Mouse (Mus musculus) gastrocnemius, adult 2 months (tissue): ENCODE results near the gene Epas1. TPM values are rescaled to one million over a fixed set of nuclear protein-coding genes. Genes with fewer than 3 reads are reported as not detected.

Experiments used
- DNase-seq: peaks from one replicate; pipeline ENCODE4 v3.0.0; 2022
- H3K27ac ChIP-seq: fragments of 200-600 bp; 2 replicates; pipeline ENCODE4 v1.8.1; 2022; ENCODE audit warnings: mild to moderate bottlenecking
- H3K4me3 ChIP-seq: fragments of 200-600 bp; 2 replicates; pipeline ENCODE4 v1.8.1; 2022; ENCODE audit warnings: mild to moderate bottlenecking, moderate library complexity
- CTCF ChIP-seq: fragments of 200-600 bp; IDR thresholded peaks from 2 replicates; pipeline ENCODE4 v1.8.1; 2022; ENCODE audit warnings: antibody characterized with exemption, mild to moderate bottlenecking, moderate library complexity
- intact Hi-C: fragments of 180-260 bp; cut with DNase I; formaldehyde crosslinking; loops from one replicate; pipeline ENCODE4 v1.15.1; 2025
- total RNA-seq, 2 experiments: library from RNA; stranded (reverse); gene quantifications; 2 replicates each; pipeline ENCODE4 v1.2.3; 2021

The Epas1 gene
- total RNA-seq, 2 experiments from 2014 or later, result 96.6 to 127 TPM

DNA sequence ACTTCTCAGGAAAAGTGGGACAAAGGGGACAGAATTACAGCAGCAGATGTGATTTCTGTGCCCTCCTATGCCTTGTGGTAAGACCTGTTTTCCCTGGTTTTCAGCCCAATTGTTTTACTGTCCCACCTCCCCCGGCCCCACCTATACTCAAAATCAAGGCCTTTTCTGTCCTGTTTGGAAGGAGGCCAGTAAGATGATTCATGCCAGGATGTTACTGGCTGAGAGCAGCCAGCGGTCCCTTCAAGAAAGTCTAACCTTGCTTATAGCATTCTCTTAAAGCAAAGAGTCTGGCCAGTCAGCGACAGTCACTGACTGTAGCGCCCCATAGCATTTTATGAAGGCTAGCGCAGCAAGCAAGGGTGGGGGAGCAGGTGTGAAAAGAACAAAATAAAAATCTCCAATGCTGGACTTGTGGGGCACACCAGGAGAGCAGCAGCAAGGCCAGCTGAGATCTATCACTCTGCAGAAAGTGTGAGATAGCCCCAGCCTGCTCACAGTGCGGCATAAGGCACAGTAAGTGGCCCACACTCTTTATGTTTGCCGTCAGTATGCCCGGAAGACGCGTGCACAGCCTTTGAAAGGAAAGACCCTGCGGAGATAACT, 47.8 kb downstream of the Epas1 start:
- H3K4me3 ChIP-seq, result peak overlapping the region; percentile 50

DNA sequence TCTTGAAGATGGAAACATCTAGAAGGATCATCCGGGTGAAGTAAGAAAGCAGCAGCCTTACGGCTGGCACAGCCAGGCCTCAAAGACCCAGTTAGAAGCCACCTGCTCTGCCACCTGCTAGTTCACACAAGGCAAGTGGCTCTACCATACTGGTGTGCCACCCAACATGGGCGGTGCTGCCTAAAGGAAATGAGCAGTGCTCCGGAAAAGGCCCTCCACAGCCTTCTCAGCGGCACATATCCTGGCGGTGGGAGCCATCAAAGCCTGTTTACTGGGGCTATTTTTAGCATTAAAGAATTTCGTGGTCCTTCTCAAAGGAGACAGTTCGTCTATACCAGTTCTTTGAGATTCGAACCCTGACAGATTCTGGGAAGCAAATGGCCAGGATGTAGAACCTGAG, 48.4 kb downstream of the Epas1 start:
- Histone ChIP-seq H3K27ac (peak overlapping the region; percentile 89), H3K4me3 (peak overlapping the region; percentile 50)
- DNase-seq, result peak; percentile 48
- TF ChIP-seq CTCF, result no peak
- intact Hi-C loops, result loop anchor here (2.0 kb wide), 2 partner anchors 49 to 265 kb away; partner anchors contain the start of gene Epas1

More for the DNA sequence above, 47.8 kb downstream of the Epas1 start:
- DNase-seq, result no peak
- intact Hi-C loops, result no loop called here
- H3K27ac ChIP-seq, result peak overlapping the region; percentile 89
- no peak for TF ChIP-seq CTCF

DNA sequence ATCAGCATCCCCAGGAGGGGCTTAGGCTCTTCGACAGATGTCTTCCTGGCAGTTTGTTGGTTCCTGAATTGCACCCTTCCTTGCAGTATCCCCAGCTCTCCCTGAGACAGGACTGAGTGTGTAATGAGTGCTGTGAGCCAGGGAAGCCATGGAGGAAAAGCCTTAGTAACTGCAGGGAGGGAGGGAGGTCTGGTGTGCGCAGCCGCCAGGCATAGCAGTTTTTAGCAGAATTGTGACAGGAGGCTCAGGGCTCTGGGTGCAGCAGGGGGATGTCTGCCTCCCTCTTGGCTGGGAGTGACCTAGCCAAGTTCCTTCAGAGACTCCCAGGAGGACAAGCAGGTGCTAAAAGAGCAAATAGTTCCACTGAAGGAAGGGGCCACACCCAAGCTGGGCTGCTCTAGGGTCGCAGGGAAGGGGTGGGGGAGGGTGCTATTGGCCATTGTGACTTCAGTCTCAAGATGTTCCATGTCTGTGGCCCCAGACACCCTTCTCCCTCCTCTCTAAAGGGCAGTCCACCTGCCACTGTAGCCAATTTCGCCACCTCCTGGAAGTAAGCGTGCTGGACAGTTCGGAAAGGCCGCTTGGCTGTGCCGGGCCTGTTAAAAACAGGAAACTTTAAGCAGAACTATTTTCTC, 49.0 kb downstream of the Epas1 start:
- H3K27ac ChIP-seq, result peak overlapping the region; percentile 89
- TF ChIP-seq CTCF, result peak; percentile 80
- peak overlapping the region; percentile 50 for H3K4me3 ChIP-seq
- intact Hi-C loops, result loop anchor here (2.0 kb wide), 2 partner anchors 50 to 266 kb away; partner anchors contain the start of gene Epas1
- DNase-seq, result peak; percentile 76

DNA sequence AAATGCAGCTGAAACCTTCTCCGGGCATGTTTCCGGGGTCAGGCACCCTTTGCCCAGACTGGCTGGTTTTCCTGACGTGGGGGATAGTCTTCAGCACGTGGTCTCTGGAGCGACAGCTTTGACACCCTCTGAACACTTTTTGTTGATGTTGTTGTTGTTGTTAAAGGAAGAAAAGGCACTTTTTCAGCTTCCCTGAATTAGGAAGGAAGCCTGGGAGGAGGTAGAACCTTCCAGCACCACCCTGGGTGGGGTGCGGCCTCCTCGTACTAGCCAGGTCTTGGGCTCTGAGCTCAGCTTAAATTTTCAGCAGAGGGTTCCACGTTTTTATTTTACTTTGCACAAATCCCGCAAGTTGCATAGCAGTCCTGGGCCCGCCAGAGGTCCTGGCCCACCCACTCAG, 49.6 kb downstream of the Epas1 start:
- no peak for TF ChIP-seq CTCF
- Histone ChIP-seq H3K4me3 (peak overlapping the region; percentile 50), H3K27ac (peak overlapping the region; percentile 89)
- intact Hi-C loops, result loop anchor here (2.0 kb wide), 2 partner anchors 50 to 266 kb away; partner anchors contain the start of gene Epas1
- DNase-seq, result no peak

DNA sequence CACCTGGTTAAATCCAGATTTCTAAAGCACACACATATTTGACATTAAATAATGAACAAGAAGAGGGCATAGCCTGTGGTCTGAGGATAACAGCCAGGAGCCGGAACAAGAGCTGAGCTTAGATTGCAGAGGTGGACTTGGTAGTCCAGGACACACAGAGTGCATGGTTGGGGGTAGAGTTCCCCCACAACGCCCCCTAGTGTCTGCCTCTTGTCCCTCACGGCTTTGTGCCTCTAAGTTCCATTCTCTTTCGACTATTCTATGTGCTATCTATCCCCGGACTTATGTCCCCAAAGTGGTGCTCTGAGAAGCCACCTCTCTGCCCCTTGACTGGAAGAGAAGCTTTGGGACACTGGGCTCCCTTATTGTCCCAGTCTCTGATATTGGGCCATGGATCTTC, 50.2 kb downstream of the Epas1 start:
- Histone ChIP-seq H3K27ac (peak overlapping the region; percentile 89), H3K4me3 (no peak overlapping the region)
- DNase-seq, result no peak
- peak; percentile 56 for TF ChIP-seq CTCF
- intact Hi-C loops, result loop anchor here (2.0 kb wide), 2 partner anchors 51 to 267 kb away; partner anchors contain the start of gene Epas1

DNA sequence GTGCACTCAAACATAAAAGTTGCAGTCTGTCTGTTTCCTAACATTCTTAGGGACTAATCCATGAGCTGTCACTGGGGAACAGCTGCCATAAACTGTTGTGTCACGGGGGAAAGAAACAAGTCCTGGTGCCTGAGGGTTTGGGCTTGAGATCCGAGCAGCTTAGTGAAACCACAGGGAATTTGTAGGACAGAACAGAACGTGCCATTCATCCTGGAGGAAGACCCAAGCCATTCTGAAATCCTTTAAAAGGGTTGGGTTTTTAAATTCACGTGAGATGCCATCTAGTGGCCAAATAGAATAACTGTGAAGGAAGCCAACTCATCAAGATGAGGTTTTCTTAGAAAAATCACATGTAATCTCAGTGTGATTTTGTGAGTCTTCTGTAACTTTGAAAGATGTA, 58.5 kb downstream of the Epas1 start:
- TF ChIP-seq CTCF, result peak; percentile 75
- Histone ChIP-seq H3K4me3 (no peak overlapping the region), H3K27ac (peak overlapping the region; percentile 56)
- intact Hi-C loops, result loop anchor here (5.0 kb wide), 3 partner anchors 95 to 330 kb away; no protein-coding TSS in a partner anchor
- no peak for DNase-seq

DNA sequence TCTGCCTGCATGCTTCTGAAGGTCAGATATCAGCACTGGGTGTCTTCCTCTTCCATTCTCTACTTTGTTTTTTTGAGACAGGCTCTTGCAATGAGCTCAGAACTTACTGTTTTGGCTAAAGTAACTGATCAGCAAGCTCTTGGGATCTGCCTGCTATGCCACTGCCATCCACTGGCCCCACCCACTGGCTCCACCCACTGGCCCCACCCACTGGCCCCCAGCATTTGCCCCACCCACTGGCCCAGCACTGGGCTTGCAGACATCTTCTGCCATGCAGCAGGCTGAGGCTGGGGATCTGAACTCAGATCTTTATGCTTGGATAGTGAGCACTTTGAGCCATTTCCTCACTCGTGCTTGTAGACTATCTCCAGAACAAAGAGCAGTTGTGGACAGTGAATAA, 60.8 kb downstream of the Epas1 start:
- Histone ChIP-seq H3K27ac (peak overlapping the region; percentile 35; the same call in 1 of the 2 replicates), H3K4me3 (no peak overlapping the region)
- intact Hi-C loops, result loop anchor here (5.0 kb wide), 3 partner anchors 93 to 332 kb away; no protein-coding TSS in a partner anchor
- no peak for TF ChIP-seq CTCF
- peak; percentile 50 for DNase-seq

DNA sequence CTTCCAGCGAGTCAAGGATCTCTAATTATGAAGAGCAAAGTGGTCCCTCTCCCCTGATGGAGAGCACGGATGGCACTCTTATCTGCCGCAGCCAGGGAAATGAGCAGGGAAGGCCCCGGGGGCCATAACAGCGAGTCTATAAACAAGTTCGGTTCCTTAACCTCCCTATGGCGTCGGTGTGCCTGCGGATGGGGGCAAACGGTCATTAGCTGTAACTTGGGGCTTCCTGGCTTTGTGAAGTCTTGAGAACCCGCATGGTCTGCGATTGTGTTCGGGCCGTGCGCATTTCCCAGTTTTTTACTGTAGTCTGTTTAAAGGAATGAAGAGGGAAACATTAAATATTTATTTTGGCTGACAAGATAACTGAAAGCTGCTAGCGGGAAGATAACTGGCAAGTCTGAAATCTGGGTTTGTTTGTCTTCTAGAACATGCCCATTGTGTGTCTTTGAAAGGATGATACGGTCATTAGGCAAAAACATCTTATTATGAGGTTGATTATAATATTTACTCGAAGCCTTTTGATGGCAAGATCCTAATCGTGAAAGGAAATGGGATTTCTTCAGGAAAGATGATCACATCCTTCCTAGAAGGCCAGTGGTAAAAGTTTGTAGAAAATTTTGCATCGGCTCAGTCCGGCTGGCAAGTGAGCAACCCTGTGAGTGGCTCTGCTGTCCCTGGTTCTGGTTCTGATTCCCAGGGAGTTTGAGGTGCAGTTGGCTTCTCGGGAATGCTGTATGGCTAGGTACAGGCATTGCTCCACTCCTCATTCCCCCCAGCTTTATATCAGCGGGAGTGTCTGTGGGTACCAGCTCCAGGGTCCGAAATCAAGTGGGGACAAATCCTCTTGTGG, 61.7 kb downstream of the Epas1 start:
- intact Hi-C loops, result no loop called here
- no peak for DNase-seq
- H3K27ac ChIP-seq, result no peak overlapping the region
- H3K4me3 ChIP-seq, result no peak overlapping the region
- no peak for TF ChIP-seq CTCF

DNA sequence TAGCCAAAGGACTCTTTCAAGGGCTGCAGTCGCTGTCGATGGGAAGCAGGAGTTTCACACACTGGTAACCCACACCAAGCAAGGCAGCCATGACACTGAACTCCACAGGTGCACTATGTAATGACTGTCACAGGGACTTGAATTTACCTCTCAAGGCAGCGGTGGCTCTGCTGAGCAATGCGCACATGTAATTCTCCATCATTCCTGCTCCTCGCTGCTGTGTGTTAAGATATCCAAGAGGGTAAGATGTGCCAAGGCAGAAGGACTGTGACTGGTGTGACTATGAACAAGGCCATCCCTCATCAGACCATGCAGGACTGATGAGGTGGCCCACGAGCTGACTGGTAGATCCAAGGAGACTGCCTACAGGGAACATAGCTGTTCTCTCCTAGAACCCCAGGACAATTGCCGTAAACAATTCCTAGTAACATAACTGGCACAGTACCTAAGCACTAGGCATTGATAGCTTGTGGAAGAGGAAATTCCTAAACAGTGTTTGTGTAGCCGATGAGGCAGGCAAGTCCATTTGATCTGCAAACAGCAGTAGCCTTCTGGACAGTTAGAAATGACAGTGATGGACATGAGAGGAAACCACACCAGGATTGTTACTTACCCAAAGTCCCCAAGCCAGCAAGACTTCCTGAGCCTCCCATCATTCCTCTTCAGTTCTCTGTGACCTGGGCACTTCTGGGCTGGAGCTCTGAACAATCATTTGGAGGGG, 68.7 kb downstream of the Epas1 start:
- no peak overlapping the region for H3K4me3 ChIP-seq
- no peak for TF ChIP-seq CTCF
- no peak for DNase-seq
- H3K27ac ChIP-seq, result no peak overlapping the region
- intact Hi-C loops, result no loop called here

DNA sequence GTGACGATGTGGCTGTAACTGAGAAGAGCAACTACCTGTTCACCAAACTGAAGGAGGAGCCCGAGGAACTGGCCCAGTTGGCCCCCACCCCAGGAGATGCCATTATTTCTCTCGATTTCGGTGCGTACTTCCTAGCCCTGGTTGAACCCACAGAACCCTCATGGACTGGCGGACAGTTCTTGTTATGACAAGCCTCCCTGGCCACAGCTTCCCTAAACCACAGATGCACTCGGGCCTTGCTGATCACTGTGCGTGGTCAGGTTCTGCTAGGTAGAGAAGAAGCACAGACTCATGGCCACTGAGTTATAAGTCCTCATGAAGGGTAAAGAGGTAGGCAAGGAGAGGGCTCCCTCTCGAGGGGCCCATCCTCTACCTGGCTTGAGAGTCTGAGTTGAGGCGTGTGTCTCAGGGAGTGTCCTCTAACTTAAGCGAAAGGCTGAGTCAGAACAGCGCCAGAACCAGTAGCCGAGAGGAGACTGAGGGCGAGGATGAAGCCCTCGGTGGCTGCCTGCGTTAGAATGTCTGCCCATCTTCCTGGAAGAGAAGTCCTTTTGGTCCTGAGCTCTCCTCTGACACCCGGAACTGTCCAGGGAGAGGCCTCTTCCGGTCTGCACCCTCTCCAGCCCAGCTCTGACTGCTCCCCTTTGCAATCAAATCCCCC, 71.1 kb downstream of the Epas1 start:
- no peak for DNase-seq
- Histone ChIP-seq H3K27ac (no peak overlapping the region), H3K4me3 (no peak overlapping the region)
- intact Hi-C loops, result loop anchor here (5.0 kb wide), 1 partner anchor 83 kb away; no protein-coding TSS in a partner anchor
- no peak for TF ChIP-seq CTCF

DNA sequence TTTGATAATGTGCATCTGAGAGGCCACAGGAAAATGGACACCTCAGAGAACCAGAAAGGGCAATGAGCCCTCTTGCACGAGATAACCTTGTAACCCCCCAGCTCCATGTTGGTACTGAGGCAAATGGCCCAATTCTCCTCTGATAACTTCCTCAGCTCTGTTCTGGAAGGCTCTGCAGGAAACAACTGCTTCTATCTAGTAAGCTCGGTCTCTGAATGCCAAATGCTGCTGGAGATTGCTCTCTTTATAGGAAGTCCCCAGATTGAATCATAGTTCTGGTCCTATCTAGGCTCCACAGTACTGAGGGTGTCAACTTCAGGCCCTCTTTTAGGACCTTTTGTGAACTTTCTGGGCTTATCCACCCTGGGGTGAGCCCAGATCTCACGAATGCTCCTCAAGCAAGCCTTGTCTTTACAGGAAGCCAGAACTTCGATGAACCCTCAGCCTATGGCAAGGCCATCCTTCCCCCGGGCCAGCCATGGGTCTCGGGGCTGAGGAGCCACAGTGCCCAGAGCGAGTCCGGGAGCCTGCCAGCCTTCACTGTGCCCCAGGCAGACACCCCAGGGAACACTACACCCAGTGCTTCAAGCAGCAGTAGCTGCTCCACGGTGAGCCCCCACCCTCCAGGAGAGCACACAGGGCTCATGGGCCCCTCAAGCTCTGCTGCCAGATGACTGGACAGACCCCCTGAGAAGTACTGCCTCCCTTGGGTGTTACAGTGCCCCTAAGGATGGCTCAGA, 71.8 kb downstream of the Epas1 start:
- DNase-seq, result no peak
- intact Hi-C loops, result loop anchor here (5.0 kb wide), 1 partner anchor 82 kb away; no protein-coding TSS in a partner anchor
- TF ChIP-seq CTCF, result no peak
- no peak overlapping the region for H3K4me3 ChIP-seq
- no peak overlapping the region for H3K27ac ChIP-seq
